Mouse (Mus musculus) CH12.LX (cell line): ENCODE results near the gene Mamdc2. TPM values are rescaled to one million over a fixed set of nuclear protein-coding genes. Genes with fewer than 3 reads are reported as not detected.

Experiments used
- DNase-seq: peaks from one replicate; pipeline ENCODE4 v3.0.0-alpha.2; 2013; ENCODE audit errors: extremely low read depth
- H3K27ac ChIP-seq: 2 replicates; pipeline ENCODE4 v1.5.1; 2012; ENCODE audit warnings: low read depth, mild to moderate bottlenecking, control low read depth, moderate library complexity; ENCODE audit not compliant: insufficient read depth
- H3K27me3 ChIP-seq: replicated peaks from 2 replicates; pipeline ENCODE3; 2012; ENCODE audit warnings: inconsistent platforms
- H3K36me3 ChIP-seq, 2 experiments: replicated peaks in 1 of 2; 2 replicates each; pipeline versions ENCODE3 to v1.6.1; 2012; ENCODE audit warnings: inconsistent platforms in 1 of 2, low read length in 1 of 2, mild to moderate bottlenecking in 1 of 2, mixed read lengths in 1 of 2, moderate library complexity in 1 of 2; ENCODE audit not compliant: control insufficient read depth in 1 of 2, insufficient read depth in 1 of 2
- H3K4me1 ChIP-seq, 2 experiments: 2 replicates each; pipeline ENCODE4 v1.6.1; 2012; ENCODE audit warnings: inconsistent platforms in 1 of 2, moderate library complexity in 1 of 2; ENCODE audit not compliant: insufficient read depth in 2 of 2, control insufficient read depth in 1 of 2
- H3K4me2 ChIP-seq: 2 replicates; pipeline ENCODE4 v1.6.1; 2012; ENCODE audit warnings: low read depth, mild to moderate bottlenecking, control low read depth; ENCODE audit not compliant: poor library complexity, insufficient read depth, severe bottlenecking
- H3K4me3 ChIP-seq, 3 experiments: fragments of 150-350 bp in 1 of 3; sonication (generic) in 1 of 3; replicated peaks in 1 of 3; 2 replicates each; pipeline versions ENCODE3 to v1.5.1; 2011 to 2012; ENCODE audit warnings: low read depth in 2 of 3, low read length in 2 of 3, mild to moderate bottlenecking in 2 of 3, moderate library complexity in 2 of 3, control low read depth in 1 of 3, improper control_type of control experiment in 1 of 3, inconsistent platforms in 1 of 3, mixed read lengths in 1 of 3; ENCODE audit not compliant: poor library complexity in 1 of 3
- H3K79me2 ChIP-seq: replicated peaks from 2 replicates; pipeline ENCODE4 v1.6.1; 2012; ENCODE audit warnings: mild to moderate bottlenecking, moderate library complexity; ENCODE audit not compliant: control insufficient read depth, poor library complexity, insufficient read depth, severe bottlenecking; ENCODE audit errors: extremely low read depth
- H3K9ac ChIP-seq: 2 replicates; pipeline ENCODE4 v1.6.1; 2012; ENCODE audit warnings: low read depth, mild to moderate bottlenecking, control low read depth, moderate library complexity; ENCODE audit not compliant: insufficient read depth
- H3K9me3 ChIP-seq: replicated peaks from 2 replicates; pipeline ENCODE3; 2012; ENCODE audit warnings: low read length, inconsistent platforms, mixed read lengths
- CHD2 ChIP-seq: IDR thresholded peaks from 2 replicates; pipeline ENCODE4 v1.6.1; 2011; ENCODE audit warnings: low read length, improper control_type of control experiment
- CTCF ChIP-seq, 2 experiments: IDR thresholded peaks in 1 of 2; conservative IDR thresholded peaks in 1 of 2; 2 replicates each; pipeline ENCODE4 v1.5.1; 2011 to 2012; ENCODE audit warnings: low read depth in 2 of 2, low read length in 2 of 2, improper control_type of control experiment in 1 of 2, inconsistent platforms in 1 of 2, mild to moderate bottlenecking in 1 of 2, moderate library complexity in 1 of 2
- ETS1 ChIP-seq: conservative IDR thresholded peaks from 2 replicates; pipeline ENCODE4 v1.6.1; 2012; ENCODE audit warnings: low read depth, mild to moderate bottlenecking, inconsistent platforms, low read length, improper control_type of control experiment, moderate library complexity
- GABPA ChIP-seq: IDR thresholded peaks from 2 replicates; pipeline ENCODE4 v1.6.1; 2012; ENCODE audit warnings: low read depth, low read length, improper control_type of control experiment, inconsistent platforms; ENCODE audit not compliant: insufficient replicate concordance
- JUN ChIP-seq: IDR thresholded peaks from 2 replicates; pipeline ENCODE4 v1.6.1; 2011; ENCODE audit warnings: low read depth, mild to moderate bottlenecking, low read length, improper control_type of control experiment, moderate library complexity; ENCODE audit not compliant: insufficient read depth
- MAFK ChIP-seq: IDR thresholded peaks from 2 replicates; pipeline ENCODE4 v1.6.1; 2011; ENCODE audit warnings: low read length, improper control_type of control experiment; ENCODE audit not compliant: insufficient replicate concordance
- MAX ChIP-seq: IDR thresholded peaks from 2 replicates; pipeline ENCODE4 v1.6.1; 2011; ENCODE audit warnings: low read length, improper control_type of control experiment
- MAZ ChIP-seq: IDR thresholded peaks from 2 replicates; pipeline ENCODE4 v1.6.1; 2012; ENCODE audit warnings: low read depth, mild to moderate bottlenecking, inconsistent platforms, low read length, improper control_type of control experiment, moderate library complexity
- MEF2A ChIP-seq: IDR thresholded peaks from 2 replicates; pipeline ENCODE4 v1.6.1; 2014; ENCODE audit warnings: low read depth, mild to moderate bottlenecking, inconsistent platforms, low read length, improper control_type of control experiment, borderline replicate concordance
- PAX5 ChIP-seq: IDR thresholded peaks from 2 replicates; pipeline ENCODE4 v1.6.1; 2012; ENCODE audit warnings: low read length, inconsistent platforms, mixed read lengths
- POLR2A ChIP-seq: IDR thresholded peaks from 2 replicates; pipeline ENCODE4 v1.6.1; 2011; ENCODE audit warnings: low read depth, mild to moderate bottlenecking, improper control_type of control experiment, low read length
- POLR2AphosphoS2 ChIP-seq: IDR thresholded peaks from 2 replicates; pipeline ENCODE4 v1.6.1; 2011; ENCODE audit warnings: low read depth, low read length, improper control_type of control experiment
- RCOR1 ChIP-seq: conservative IDR thresholded peaks from 2 replicates; pipeline ENCODE4 v1.6.1; 2012; ENCODE audit warnings: low read depth, mild to moderate bottlenecking, inconsistent platforms, low read length, improper control_type of control experiment
- SIN3A ChIP-seq: IDR thresholded peaks from 2 replicates; pipeline ENCODE4 v1.6.1; 2012; ENCODE audit warnings: low read length, improper control_type of control experiment, inconsistent platforms
- TBP ChIP-seq: conservative IDR thresholded peaks from 2 replicates; pipeline ENCODE4 v1.6.1; 2011; ENCODE audit warnings: low read depth, low read length, improper control_type of control experiment
- TCF12 ChIP-seq: IDR thresholded peaks from 2 replicates; pipeline ENCODE4 v1.6.1; 2014; ENCODE audit warnings: low read depth, mild to moderate bottlenecking, inconsistent platforms, low read length, improper control_type of control experiment
- USF1 ChIP-seq: IDR thresholded peaks from 2 replicates; pipeline ENCODE4 v1.6.1; 2014; ENCODE audit warnings: low read depth, mild to moderate bottlenecking, inconsistent platforms, low read length, improper control_type of control experiment
- ZKSCAN1 ChIP-seq: IDR thresholded peaks from 2 replicates; pipeline ENCODE4 v1.6.1; 2012; ENCODE audit warnings: low read depth, inconsistent platforms, low read length, improper control_type of control experiment, borderline replicate concordance
- ZNF384 ChIP-seq: IDR thresholded peaks from 2 replicates; pipeline ENCODE4 v1.6.1; 2012; ENCODE audit warnings: low read depth, low read length, improper control_type of control experiment, inconsistent platforms
- dilution Hi-C: fragments of 300-500 bp; cut with MboI; formaldehyde crosslinking; loops from 2 replicates; pipeline ENCODE4 v1.14.3; 2020; ENCODE audit warnings: low sequenced_read_pairs; ENCODE audit not compliant: extremely low pct_unique_long_range_greater_than_20kb, extremely low pct_ligation_motif_present
- in situ Hi-C: fragments of 300-500 bp; cut with MboI; formaldehyde crosslinking; loops from 3 replicates; pipeline ENCODE4 v1.14.3; 2019; ENCODE audit warnings: low sequenced_read_pairs, low pct_ligation_motif_present, low pct_unique_long_range_greater_than_20kb, mixed read lengths
- polyA plus RNA-seq: library from polyadenylated mRNA; unstranded; fragments of >175 nt; gene quantifications from 2 replicates; pipeline ENCODE4 v1.2.1, GENCODE M21; 2012; ENCODE audit warnings: low read depth; ENCODE audit not compliant: insufficient read length
- total RNA-seq, 2 experiments: library from RNA; depleted of rRNA; stranded (reverse); fragments of 300-350 nt in 1 of 2; fragments of >200 nt in 1 of 2; gene quantifications; 2 replicates each; pipeline ENCODE4 v1.2.3; 2012 to 2014

The Mamdc2 gene
- total and polyA plus RNA-seq, 3 experiments: 0.08 to 0.67 (median 0.17) TPM

GRCm38 (mm10) chr19:23342782-23343181 is 105.5 kb downstream of the Mamdc2 start:
- no peaks in the 10 kb centered on the region for H3K27me3 ChIP-seq
- dilution Hi-C loops: no loop called here

GRCm38 (mm10) chr19:23332883-23333282 is 115.4 kb downstream of the Mamdc2 start:
- H3K36me3 ChIP-seq: no peaks in the 10 kb centered on the region
- H3K4me1 ChIP-seq: peaks cover 2 to 18% of the 10 kb centered on the region in 2 experiments; a peak in 3 of 4 replicates
- no peaks in the 10 kb centered on the region for H3K9me3 ChIP-seq
- H3K27me3 ChIP-seq: no peaks in the 10 kb centered on the region
- no peak for TF ChIP-seq RCOR1
- no peak for TF ChIP-seq MAFK
- TF ChIP-seq MAZ: no peak
- TF ChIP-seq POLR2AphosphoS2: no peak
- no peak for TF ChIP-seq JUN
- no peak for TF ChIP-seq ETS1
- no peak for TF ChIP-seq CHD2
- no peak for TF ChIP-seq ZNF384
- no peak for TF ChIP-seq GABPA
- no peak for TF ChIP-seq TCF12
- no peak for TF ChIP-seq TBP
- no peak for TF ChIP-seq POLR2A
- TF ChIP-seq ZKSCAN1: no peak
- TF ChIP-seq MAX: no peak
- TF ChIP-seq, all 38 proteins: peak for 0
- Histone ChIP-seq H3K27ac (no peak overlapping the region), H3K79me2 (no peaks in the 10 kb centered on the region), H3K4me3 (no peak overlapping the region), H3K4me2 (no peak overlapping the region), H3K9ac (no peak overlapping the region)
- dilution Hi-C loops (no loop called here), in situ Hi-C loops (no loop called here)
- no peak for DNase-seq

More at GRCm38 (mm10) chr19:23342782-23343181, 105.5 kb downstream of the Mamdc2 start:
- Histone ChIP-seq H3K4me1 (no peaks in the 10 kb centered on the region), H3K4me3 (no peak overlapping the region), H3K79me2 (no peaks in the 10 kb centered on the region), H3K9ac (no peak overlapping the region), H3K4me2 (no peak overlapping the region), H3K9me3 (no peaks in the 10 kb centered on the region), H3K27ac (no peak overlapping the region), H3K36me3 (no peaks in the 10 kb centered on the region)
- in situ Hi-C loops: no loop called here
- TF ChIP-seq PAX5: no peak
- TF ChIP-seq MEF2A: no peak
- TF ChIP-seq USF1: no peak
- no peak for TF ChIP-seq SIN3A
- no peak for TF ChIP-seq CTCF (conservative IDR thresholded peaks at IDR 0.05 in 1 of 2, IDR thresholded peaks at IDR 0.05 in 1 of 2; ENCODE audit: low read depth in 2 of 2, low read length in 2 of 2)
- no peak for DNase-seq
